Comparison of ENCODE assay signal across 14 mouse cellular contexts in the genomic region with DNA sequence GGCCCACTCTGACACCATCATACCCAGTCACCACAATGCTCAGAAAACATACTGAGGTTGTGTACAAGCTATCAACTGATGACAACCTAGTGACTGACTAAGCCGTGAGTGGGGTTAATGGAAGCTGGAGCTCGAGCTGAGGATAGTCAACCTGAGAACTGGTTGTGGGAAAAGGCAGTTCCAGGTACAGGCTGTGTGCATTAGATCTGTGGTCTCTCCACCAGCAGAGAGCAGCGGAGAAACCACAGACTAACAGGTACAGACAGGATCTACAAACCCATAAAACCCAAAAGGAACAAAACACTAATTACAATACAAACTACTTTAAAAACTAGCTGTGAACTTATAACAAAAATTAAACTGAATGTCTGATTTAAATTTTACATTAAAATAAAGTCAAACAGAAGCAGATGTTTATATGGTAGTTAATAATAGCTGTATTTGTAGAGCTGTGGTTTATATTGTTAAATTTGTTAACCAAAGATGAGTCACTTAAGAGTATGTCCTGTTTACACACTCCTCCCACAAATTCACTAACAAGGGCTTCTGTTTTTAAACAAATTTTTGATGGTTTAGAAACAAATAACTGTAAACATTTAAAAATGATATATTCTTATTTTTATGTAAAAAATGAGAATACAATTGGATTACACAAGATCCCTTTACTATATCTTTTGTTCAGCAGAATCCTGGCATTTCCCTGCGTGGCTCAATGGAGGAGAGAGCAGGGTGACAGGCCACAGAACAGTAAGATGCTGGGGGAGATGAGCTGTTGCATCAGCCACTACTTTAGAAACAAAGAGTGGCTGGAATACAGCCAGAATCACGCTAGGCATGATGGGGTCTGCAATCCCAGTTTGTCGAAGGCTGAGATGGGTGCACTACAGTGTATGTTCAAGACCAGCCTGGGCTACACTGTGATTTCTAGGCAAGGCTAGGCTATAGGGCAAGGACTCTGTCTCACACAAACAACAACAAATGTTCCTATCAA. TPM values are rescaled to one million over a fixed set of nuclear protein-coding genes. Genes with fewer than 3 reads are reported as not detected.
A peak's percentile ranks its signal among the peaks of the same experiment; 100 is the strongest.
DNase-seq lines count a peak whose midpoint lies in the region; ATAC-seq and TF ChIP-seq lines count a peak whose summit lies in the region.
"Had no signal": no experiment of that assay in that cellular context is flagged by ENCODE, and none has a peak within 500 bp of the region (broad histone marks: within the 10 kb centered on the region; RNA-seq: fewer than 3 reads in every experiment).

No protein-coding gene starts in this region.

- H3K36me3 ChIP-seq in midbrain, embryonic 12.5 days: peaks cover 8% of the 10 kb centered on the region
- peaks cover 13% of the 10 kb centered on the region; the same call in 1 of the 2 replicates for H3K36me3 ChIP-seq in midbrain, postnatal 0 days (ENCODE audit: insufficient read depth, low read length)
- H3K36me3 ChIP-seq in kidney, embryonic 15.5 days: peaks cover 21% of the 10 kb centered on the region
- H3K36me3 ChIP-seq: liver, embryonic 15.5 days had no signal

- no peaks in the 10 kb centered on the region for H3K27me3 ChIP-seq in midbrain, embryonic 12.5 days
- H3K27me3 ChIP-seq in midbrain, postnatal 0 days (ENCODE audit: insufficient read depth, low read length): no peaks in the 10 kb centered on the region
- H3K27me3 ChIP-seq in kidney, embryonic 15.5 days: no peaks in the 10 kb centered on the region
- H3K27me3 ChIP-seq: embryonic facial prominence, embryonic 12.5 days; limb, embryonic 13.5 days; liver, embryonic 15.5 days had no signal

- H3K9me3 ChIP-seq in midbrain, embryonic 12.5 days: no peaks in the 10 kb centered on the region
- no peaks in the 10 kb centered on the region for H3K9me3 ChIP-seq in midbrain, postnatal 0 days (ENCODE audit: low read length)
- no peaks in the 10 kb centered on the region for H3K9me3 ChIP-seq in kidney, embryonic 15.5 days (replicated peaks)
- H3K9me3 ChIP-seq: embryonic facial prominence, embryonic 12.5 days; limb, embryonic 13.5 days; liver, embryonic 15.5 days had no signal

- no peak for TF ChIP-seq CTCF in midbrain, postnatal 0 days (IDR thresholded peaks at IDR 0.05)

- no peaks in the 10 kb centered on the region for H3K4me1 ChIP-seq in midbrain, embryonic 12.5 days
- no peaks in the 10 kb centered on the region for H3K4me1 ChIP-seq in midbrain, postnatal 0 days (ENCODE audit: insufficient read depth, low read length)
- H3K4me1 ChIP-seq in kidney, embryonic 15.5 days: no peaks in the 10 kb centered on the region
- H3K4me1 ChIP-seq: embryonic facial prominence, embryonic 12.5 days; limb, embryonic 13.5 days had no signal

- peak; percentile 65 for DNase-seq in heart, adult 11 months
- no peak for DNase-seq in heart, postnatal 4 days
- DNase-seq in midbrain, postnatal 0 days (ENCODE audit: low spot score): no peak
- DNase-seq in thymus, postnatal 36 days: no peak
- DNase-seq in adrenal gland, postnatal 4 days (ENCODE audit: low spot score in 2 of 2): no peak
- DNase-seq: cerebellum, adult 18-20 months; heart, adult 2 months; right cerebral cortex, postnatal 14 days had no signal

- H3K9ac ChIP-seq in midbrain, embryonic 12.5 days (replicated peaks): no peak overlapping the region
- H3K9ac ChIP-seq in midbrain, postnatal 0 days (replicated peaks; ENCODE audit: low read length, poor library complexity, severe bottlenecking): no peak overlapping the region
- H3K9ac ChIP-seq in kidney, embryonic 15.5 days: no peak overlapping the region
- H3K9ac ChIP-seq: embryonic facial prominence, embryonic 12.5 days; limb, embryonic 13.5 days; liver, embryonic 15.5 days had no signal

- no peak overlapping the region for H3K4me3 ChIP-seq in midbrain, embryonic 12.5 days
- H3K4me3 ChIP-seq in midbrain, postnatal 0 days (ENCODE audit: low read depth, low read length): no peak overlapping the region
- H3K4me3 ChIP-seq in kidney, embryonic 15.5 days (replicated peaks): no peak overlapping the region
- H3K4me3 ChIP-seq: embryonic facial prominence, embryonic 12.5 days; heart, adult 2 months; limb, embryonic 13.5 days; liver, embryonic 15.5 days had no signal

- H3K4me2 ChIP-seq in midbrain, embryonic 12.5 days (replicated peaks): no peak overlapping the region
- no peak overlapping the region for H3K4me2 ChIP-seq in midbrain, postnatal 0 days (ENCODE audit: low read depth, low read length, poor library complexity, severe bottlenecking)
- no peak overlapping the region for H3K4me2 ChIP-seq in kidney, embryonic 15.5 days
- H3K4me2 ChIP-seq: embryonic facial prominence, embryonic 12.5 days; limb, embryonic 13.5 days; liver, embryonic 15.5 days had no signal

- WGBS in midbrain, embryonic 12.5 days: 84% methylated on average over 6 of the region's 6 CpGs
- WGBS in midbrain, postnatal 0 days: 72% methylated on average over 6 of the region's 6 CpGs
- WGBS in kidney, embryonic 15.5 days: 85% methylated on average over 6 of the region's 6 CpGs

- H3K27ac ChIP-seq in midbrain, embryonic 12.5 days (replicated peaks): no peak overlapping the region
- H3K27ac ChIP-seq in midbrain, postnatal 0 days (ENCODE audit: low read depth, low read length): no peak overlapping the region
- H3K27ac ChIP-seq in kidney, embryonic 15.5 days: no peak overlapping the region
- H3K27ac ChIP-seq: embryonic facial prominence, embryonic 12.5 days; heart, adult 2 months; limb, embryonic 13.5 days; liver, embryonic 15.5 days had no signal

- 0 out of 2 replicates have a peak, but pooled peaks have one; percentile 23 for ATAC-seq in midbrain, embryonic 12.5 days (ENCODE audit: low FRiP score, low read depth)
- no peak for ATAC-seq in midbrain, postnatal 0 days (ENCODE audit: low FRiP score)
- peak; percentile 68 for ATAC-seq in activated CD4-positive, CD25-positive, alpha-beta regulatory T cell, adult 4 months
- no peak for ATAC-seq in kidney, embryonic 15.5 days (replicated peaks; ENCODE audit: low FRiP score)

RNA-seq across cellular contexts. Expression of a gene that starts 54.5 kb away (rescaled TPM):
- 100 to 1,000 TPM in 1 of 2 experiments, 10 to 100 TPM in 1; 93.6 to 106 TPM for total RNA-seq in heart, postnatal 4 days (2021)
- polyA plus RNA-seq in midbrain, embryonic 12.5 days (2016; fragmentation: Nextera tagmentation; extraction: Ambion mirVana): 100 and 103 TPM in 2 replicates
- 311 and 350 TPM in 2 replicates for total RNA-seq in midbrain, postnatal 0 days (2014; rRNA removed)
- polyA plus RNA-seq in midbrain, postnatal 0 days (2015; fragmentation: Nextera tagmentation; extraction: Ambion mirVana): 220 and 221 TPM in 2 replicates
- 100 to 1,000 TPM; 127 to 144 TPM for polyA plus RNA-seq in activated CD4-positive, CD25-positive, alpha-beta regulatory T cell, adult 4 months (2017; shearing (Covaris generic))
- polyA plus RNA-seq in kidney, embryonic 15.5 days (2015; fragmentation: Nextera tagmentation; extraction: Ambion mirVana): 60.9 and 62.5 TPM in 2 replicates
- total RNA-seq in adrenal gland, postnatal 4 days (2021): 100 to 1,000 TPM; 119 to 131 TPM

Comparison
In these comparisons a context has a peak if more than half of its experiments do, and no peak if none do; other contexts are left out.
1. ATAC-seq: peak in midbrain, embryonic 12.5 days (single experiment) and activated CD4-positive, CD25-positive, alpha-beta regulatory T cell, adult 4 months (single experiment); none in midbrain, postnatal 0 days (single experiment) and kidney, embryonic 15.5 days (single experiment).